Mouse (Mus musculus) right cerebral cortex, adult 2 months (tissue): ENCODE results near the gene Tas2r129.
"Not testable (repeated sequence)": the region's sequence is repeated elsewhere in the genome, so short reads cannot be mapped to it uniquely, and the experiment has no call there.

Experiments
- DNase-seq, 2 experiments: peaks; one replicate each; pipeline ENCODE4 v3.0.0; 2021 to 2022; ENCODE audit warnings: low spot score in 2 of 2

Gene Tas2r129

GRCm38 (mm10) chr6:132950802-132951201 is at the start of gene Tas2r129:
Tas2r129 (plus strand) TSS chr6:132951102.
- DNase-seq: no peak

- DNase-seq: no peak
Observed at GRCm38 (mm10) chr6:132909351-132909750, 41.6 kb upstream of the Tas2r129 start, which contains the start of gene Tas2r125. Tas2r125 (plus strand) TSS chr6:132909651.

- not testable (repeated sequence) for DNase-seq
Observed at GRCm38 (mm10) chr6:132941376-132941775, 9.5 kb upstream of the Tas2r129 start.

- DNase-seq: no peak
Observed at GRCm38 (mm10) chr6:132957819-132958218, 6.9 kb downstream of the Tas2r129 start, which contains the start of gene Tas2r131. Tas2r131 (minus strand) TSS chr6:132957919.

- no peak for DNase-seq
Observed at GRCm38 (mm10) chr6:132980865-132981264, 30.0 kb downstream of the Tas2r129 start, which contains the start of gene Tas2r109. Tas2r109 (minus strand) TSS chr6:132980965.
